Mouse (Mus musculus) olfactory bulb, adult 2 months (tissue): ENCODE data around the gene Adcy4.

Source experiments
- CTCF ChIP-seq: fragments of 200-500 bp; IDR thresholded peaks from 2 replicates; pipeline ENCODE4 v1.5.1; 2012; ENCODE audit warnings: low read depth, mild to moderate bottlenecking, low read length, moderate library complexity; ENCODE audit not compliant: insufficient read depth
- POLR2A ChIP-seq: fragments of 200-500 bp; IDR thresholded peaks from 2 replicates; pipeline ENCODE4 v1.6.1; 2012; ENCODE audit warnings: mild to moderate bottlenecking, low read depth, low read length, moderate library complexity; ENCODE audit not compliant: insufficient read depth

GRCm38 (mm10) chr14:55788256-55789050 lies 4.6 kb upstream of the Adcy4 start, which contains the start of gene Ripk3:
- TF ChIP-seq CTCF, result no peak
- no peak for TF ChIP-seq POLR2A
